Mouse (Mus musculus) MEL (cell line): ENCODE measurements at regions not wholly inside any gene's neighbourhood (a gene's known extent, or its start where the extent isn't known, plus 50 kb on each side); places are given as distances from the start of the nearest gene placed in this dataset.

Source experiments
- DNase-seq: peaks from one replicate; pipeline ENCODE4 v3.0.0; 2011; ENCODE audit warnings: low read depth, low spot score
- H3K27ac ChIP-seq: 2 replicates; pipeline ENCODE4 v1.5.1; 2012; ENCODE audit warnings: low read depth, mild to moderate bottlenecking, control low read depth, low read length, moderate library complexity; ENCODE audit not compliant: control insufficient read depth
- H3K27me3 ChIP-seq, 2 experiments: fragments of 150-350 bp in 1 of 2; sonication (generic) in 1 of 2; 2 replicates each; pipeline ENCODE4 v1.6.1; 2012; ENCODE audit warnings: low read length in 2 of 2, mild to moderate bottlenecking in 2 of 2, improper control_type of control experiment in 1 of 2, moderate library complexity in 1 of 2; ENCODE audit not compliant: insufficient read depth in 2 of 2, control insufficient read depth in 1 of 2
- H3K36me3 ChIP-seq, 2 experiments: 2 replicates each; pipeline ENCODE4 v1.6.1; 2012 to 2014; ENCODE audit warnings: low read length in 2 of 2, improper control_type of control experiment in 1 of 2, inconsistent platforms in 1 of 2, mild to moderate bottlenecking in 1 of 2; ENCODE audit not compliant: insufficient read depth in 2 of 2, control insufficient read depth in 1 of 2
- H3K4me1 ChIP-seq, 2 experiments: fragments of 150-350 bp in 1 of 2; sonication (generic) in 1 of 2; 2 replicates each; pipeline ENCODE4 v1.6.1; 2012; ENCODE audit warnings: low read length in 2 of 2, improper control_type of control experiment in 1 of 2, mild to moderate bottlenecking in 1 of 2; ENCODE audit not compliant: insufficient read depth in 2 of 2, control insufficient read depth in 1 of 2
- H3K4me3 ChIP-seq, 2 experiments: fragments of 150-350 bp in 1 of 2; sonication (generic) in 1 of 2; 2 replicates each; pipeline ENCODE4 v1.5.1; 2012; ENCODE audit warnings: low read depth in 2 of 2, low read length in 2 of 2, mild to moderate bottlenecking in 2 of 2, moderate library complexity in 2 of 2, control low read depth in 1 of 2, improper control_type of control experiment in 1 of 2; ENCODE audit not compliant: control insufficient read depth in 1 of 2, insufficient read depth in 1 of 2
- H3K79me2 ChIP-seq: 2 replicates; pipeline ENCODE4 v1.6.1; 2012; ENCODE audit warnings: mild to moderate bottlenecking, low read length, moderate library complexity; ENCODE audit not compliant: control insufficient read depth, poor library complexity, insufficient read depth
- H3K9ac ChIP-seq: 2 replicates; pipeline ENCODE4 v1.6.1; 2012; ENCODE audit warnings: low read depth, mild to moderate bottlenecking, control low read depth, low read length, moderate library complexity; ENCODE audit not compliant: control insufficient read depth, poor library complexity, severe bottlenecking
- H3K9me3 ChIP-seq: fragments of 150-350 bp; sonication (generic); replicated peaks from 2 replicates; pipeline ENCODE4 v1.6.1; 2012; ENCODE audit warnings: mild to moderate bottlenecking, low read length, improper control_type of control experiment, moderate library complexity; ENCODE audit not compliant: insufficient read depth
- CTCF ChIP-seq, 3 experiments: IDR thresholded peaks in 2 of 3; conservative IDR thresholded peaks in 1 of 3; 2 replicates each; pipeline ENCODE4 v1.5.1; 2011 to 2012; ENCODE audit warnings: low read length in 3 of 3, low read depth in 2 of 3, mild to moderate bottlenecking in 2 of 3, improper control_type of control experiment in 1 of 3, inconsistent platforms in 1 of 3, mixed read lengths in 1 of 3, moderate library complexity in 1 of 3; ENCODE audit not compliant: control insufficient read depth in 1 of 3, insufficient read depth in 1 of 3, poor library complexity in 1 of 3, severe bottlenecking in 1 of 3
- E2F4 ChIP-seq: IDR thresholded peaks from 2 replicates; pipeline ENCODE4 v1.6.1; 2011; ENCODE audit warnings: low read depth, low read length, improper control_type of control experiment, borderline replicate concordance
- EP300 ChIP-seq, 2 experiments: IDR thresholded peaks; 2 replicates each; pipeline ENCODE4 v1.6.1; 2011; ENCODE audit warnings: improper control_type of control experiment in 2 of 2, low read length in 2 of 2, low read depth in 1 of 2, mild to moderate bottlenecking in 1 of 2
- HCFC1 ChIP-seq: IDR thresholded peaks from 2 replicates; pipeline ENCODE4 v1.6.1; 2012; ENCODE audit warnings: low read depth, mild to moderate bottlenecking, inconsistent platforms, low read length, improper control_type of control experiment, moderate library complexity
- MAFK ChIP-seq: IDR thresholded peaks from 2 replicates; pipeline ENCODE4 v1.6.1; 2011; ENCODE audit warnings: low read depth, mild to moderate bottlenecking, low read length, improper control_type of control experiment, borderline replicate concordance
- MYB ChIP-seq: IDR thresholded peaks from 2 replicates; pipeline ENCODE4 v1.6.1; 2011; ENCODE audit warnings: mild to moderate bottlenecking, low read depth, low read length, improper control_type of control experiment
- MYC ChIP-seq: IDR thresholded peaks from 2 replicates; pipeline ENCODE4 v1.6.1; 2011; ENCODE audit warnings: low read depth, mild to moderate bottlenecking, low read length, improper control_type of control experiment, moderate library complexity
- NELFE ChIP-seq: IDR thresholded peaks from 2 replicates; pipeline ENCODE4 v1.6.1; 2011; ENCODE audit warnings: low read depth, low read length, improper control_type of control experiment
- POLR2AphosphoS2 ChIP-seq: IDR thresholded peaks from 2 replicates; pipeline ENCODE4 v1.6.1; 2011; ENCODE audit warnings: low read length, improper control_type of control experiment
- POLR2AphosphoS5 ChIP-seq: IDR thresholded peaks from 2 replicates; pipeline ENCODE4 v1.6.1; 2012; ENCODE audit warnings: low read depth, borderline replicate concordance, mild to moderate bottlenecking, inconsistent platforms, low read length, moderate library complexity, mixed read lengths
- RCOR1 ChIP-seq: IDR thresholded peaks from 2 replicates; pipeline ENCODE4 v1.6.1; 2012; ENCODE audit warnings: low read depth, mild to moderate bottlenecking, inconsistent platforms, low read length, improper control_type of control experiment
- SMC3 ChIP-seq: IDR thresholded peaks from 2 replicates; pipeline ENCODE4 v1.6.1; 2011; ENCODE audit warnings: low read depth, low read length, improper control_type of control experiment
- TAL1 ChIP-seq: IDR thresholded peaks from 2 replicates; pipeline ENCODE4 v1.6.1; 2012; ENCODE audit warnings: mild to moderate bottlenecking, inconsistent platforms, low read length, moderate library complexity, mixed read lengths
- UBTF ChIP-seq: IDR thresholded peaks from 2 replicates; pipeline ENCODE4 v1.6.1; 2012; ENCODE audit warnings: low read depth, mild to moderate bottlenecking, inconsistent platforms, low read length, improper control_type of control experiment, moderate library complexity, borderline replicate concordance; ENCODE audit not compliant: insufficient read depth
- USF1 ChIP-seq: IDR thresholded peaks from 2 replicates; pipeline ENCODE4 v1.6.1; 2014; ENCODE audit warnings: low read depth, mild to moderate bottlenecking, inconsistent platforms, low read length, improper control_type of control experiment, moderate library complexity
- ZKSCAN1 ChIP-seq: IDR thresholded peaks from 2 replicates; pipeline ENCODE4 v1.6.1; 2012; ENCODE audit warnings: low read depth, mild to moderate bottlenecking, inconsistent platforms, low read length, improper control_type of control experiment, moderate library complexity
- ZMIZ1 ChIP-seq: IDR thresholded peaks from 2 replicates; pipeline ENCODE4 v1.6.1; 2012; ENCODE audit warnings: low read depth, mild to moderate bottlenecking, inconsistent platforms, low read length, improper control_type of control experiment, moderate library complexity
- ZNF384 ChIP-seq: IDR thresholded peaks from 2 replicates; pipeline ENCODE4 v1.6.1; 2012; ENCODE audit warnings: low read depth, mild to moderate bottlenecking, inconsistent platforms, low read length, improper control_type of control experiment

- H3K36me3 ChIP-seq: no peaks in the 10 kb centered on the region
- no peak overlapping the region for H3K9ac ChIP-seq
- DNase-seq: no peak
- H3K27me3 ChIP-seq: no peaks in the 10 kb centered on the region; a peak in 1 of 4 replicates
- no peaks in the 10 kb centered on the region for H3K4me1 ChIP-seq
- no peak overlapping the region for H3K4me3 ChIP-seq
- H3K9me3 ChIP-seq: no peaks in the 10 kb centered on the region
- TF ChIP-seq POLR2AphosphoS5 (no peak), POLR2AphosphoS2 (no peak), EP300 (IDR thresholded peaks at IDR 0.05; ENCODE audit: low read depth in 1 of 2, low read length in 2 of 2) (no peak), ZMIZ1 (no peak), MAFK (no peak), CTCF (IDR thresholded peaks at IDR 0.05 in 2 of 3, conservative IDR thresholded peaks at IDR 0.05 in 1 of 3; ENCODE audit: control insufficient read depth in 1 of 3, insufficient read depth in 1 of 3, low read depth in 2 of 3, low read length in 3 of 3, poor library complexity in 1 of 3, severe bottlenecking in 1 of 3) (no peak), NELFE (no peak), HCFC1 (no peak), ZKSCAN1 (no peak), SMC3 (no peak), USF1 (no peak)
- no peak overlapping the region for H3K27ac ChIP-seq
- no peaks in the 10 kb centered on the region for H3K79me2 ChIP-seq
These were observed 244.0 kb downstream of the Gm19410 start for GRCm38 (mm10) chr8:36009565-36009964.

- no peaks in the 10 kb centered on the region; a peak in 1 of 4 replicates for H3K27me3 ChIP-seq
- H3K9ac ChIP-seq: no peak overlapping the region
- TF ChIP-seq MYB (no peak), ZNF384 (no peak), RCOR1 (no peak), UBTF (no peak), HCFC1 (no peak), MYC (no peak), E2F4 (no peak), TAL1 (no peak)
- no peaks in the 10 kb centered on the region for H3K9me3 ChIP-seq
- H3K36me3 ChIP-seq: no peaks in the 10 kb centered on the region
- no peak overlapping the region for H3K27ac ChIP-seq
- H3K4me3 ChIP-seq: no peak overlapping the region
- no peaks in the 10 kb centered on the region for H3K79me2 ChIP-seq
- no peak for DNase-seq
- no peaks in the 10 kb centered on the region for H3K4me1 ChIP-seq
These were observed 245.0 kb downstream of the Gm19410 start for GRCm38 (mm10) chr8:36010446-36011217.
